Mouse (Mus musculus) testis, adult 2 months (tissue): Measurements from ENCODE around the gene Trpc4ap.

Experiments used
- CTCF ChIP-seq: fragments of 200-500 bp; IDR thresholded peaks from 2 replicates; pipeline ENCODE4 v1.5.1; 2012; ENCODE audit warnings: low read depth, mild to moderate bottlenecking, inconsistent platforms, low read length, moderate library complexity; ENCODE audit not compliant: control insufficient read depth, insufficient read depth, insufficient replicate concordance
- POLR2A ChIP-seq: fragments of 200-500 bp; IDR thresholded peaks from 2 replicates; pipeline ENCODE4 v1.6.1; 2012; ENCODE audit warnings: low read depth, mild to moderate bottlenecking, inconsistent platforms, low read length, moderate library complexity; ENCODE audit not compliant: control insufficient read depth

GRCm38 (mm10) chr2:155606360-155606759, 85.8 kb downstream of the Trpc4ap start:
- TF ChIP-seq POLR2A (no peak), CTCF (no peak)
